Mouse (Mus musculus) myocyte (in vitro differentiated cells): ENCODE measurements around the gene Pkd1l3.

Experiments used
- E2F4 ChIP-seq: IDR thresholded peaks from one replicate; pipeline ENCODE4 v1.6.1; 2011; ENCODE audit warnings: mild to moderate bottlenecking, control low read depth, moderate library complexity; ENCODE audit not compliant: insufficient read depth
- MAX ChIP-seq: IDR thresholded peaks from one replicate; pipeline ENCODE4 v1.6.1; 2011; ENCODE audit warnings: low read depth, mild to moderate bottlenecking, control low read depth
- MYOG ChIP-seq, 3 experiments: IDR thresholded peaks; one replicate each; pipeline ENCODE4 v1.6.1; 2011; ENCODE audit warnings: control low read depth in 2 of 3, low read depth in 2 of 3, mild to moderate bottlenecking in 2 of 3; ENCODE audit not compliant: insufficient read length in 2 of 3, control insufficient read depth in 1 of 3, insufficient read depth in 1 of 3
- POLR2AphosphoS2 ChIP-seq: IDR thresholded peaks from one replicate; pipeline ENCODE4 v1.6.1; 2011; ENCODE audit warnings: low read depth, control low read depth; ENCODE audit not compliant: insufficient read length

DNA sequence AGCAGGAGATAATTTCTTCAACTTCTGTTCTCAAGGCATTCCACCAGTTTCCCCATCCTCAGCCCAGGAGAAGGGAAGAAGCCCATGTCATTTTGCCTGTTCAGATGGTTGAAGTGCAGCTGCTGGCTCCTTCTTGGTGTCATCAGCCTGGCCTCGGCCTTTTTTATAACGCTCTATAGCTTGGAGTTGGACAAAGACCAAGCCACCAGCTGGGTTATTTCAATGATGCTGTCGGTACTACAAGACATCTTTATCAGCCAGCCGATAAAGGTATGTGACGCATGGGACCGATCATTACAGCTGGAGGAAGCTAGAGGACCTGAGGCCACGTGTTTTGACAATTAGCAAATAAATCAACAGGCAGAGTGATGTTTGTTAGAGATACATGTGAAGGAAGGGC, 34.2 kb downstream of the Pkd1l3 start:
- TF ChIP-seq MAX (no peak), E2F4 (no peak), MYOG (IDR thresholded peaks at IDR 0.05; ENCODE audit: control insufficient read depth in 1 of 3, insufficient read depth in 1 of 3, insufficient read length in 2 of 3, low read depth in 2 of 3) (no peak), POLR2AphosphoS2 (no peak)
